Mouse (Mus musculus): ENCODE results near the gene Zc3h14. TPM values are rescaled to one million over a fixed set of nuclear protein-coding genes. Genes with fewer than 3 reads are reported as not detected.

Zc3h14 gene
- polyA plus RNA-seq, 1 experiment from 2014 or later, result 127 TPM

DNA sequence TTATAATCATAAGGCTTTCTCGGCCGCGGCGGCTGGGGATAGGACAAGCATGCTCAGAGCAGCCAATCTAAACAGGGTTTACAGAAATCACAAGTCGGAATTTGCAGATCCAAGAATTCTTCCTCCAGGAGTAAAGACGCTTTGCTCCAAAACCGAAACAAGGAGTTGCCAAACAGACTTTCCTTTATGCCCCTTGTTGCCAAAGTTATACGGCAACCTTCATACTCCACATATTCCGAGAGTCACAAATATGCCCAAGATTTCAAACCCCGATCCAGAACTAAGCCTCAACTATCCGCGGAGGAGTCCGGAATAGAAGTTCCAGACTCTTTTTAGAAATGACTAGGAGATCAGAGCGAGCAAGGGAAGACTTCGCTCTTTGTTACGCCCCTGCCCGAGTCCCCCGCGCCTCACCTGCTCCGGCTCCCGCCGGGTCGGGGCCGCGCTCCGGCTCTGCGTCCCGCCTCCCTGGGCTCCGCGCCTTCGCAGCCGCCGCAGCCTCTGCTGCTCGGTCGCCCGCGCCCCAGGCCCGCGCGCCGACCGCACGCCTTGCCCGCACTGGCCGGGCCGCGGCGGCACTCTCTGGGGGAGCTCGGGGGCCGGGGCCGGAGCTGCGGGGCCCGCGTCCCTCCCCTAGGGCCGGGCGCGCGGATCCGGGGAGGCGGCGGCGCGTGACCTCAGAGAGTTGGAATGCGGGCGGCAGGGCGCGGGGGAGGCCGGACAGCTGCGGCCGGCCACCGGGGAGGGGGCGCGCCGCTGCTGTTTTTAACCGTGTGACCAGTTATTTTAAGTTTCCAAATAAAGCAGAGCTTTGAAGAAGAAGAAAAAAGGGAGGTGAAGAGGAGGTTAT lies 9.6 kb upstream of the Zc3h14 start, which contains the start of gene Ptpn21:
Gene Ptpn21 (minus strand): TSS at position 455 of the 850 bp plus-strand sequence.
- DNase-seq (ENCODE audit: low read depth, low spot score), result no peak
- ChIA-PET CTCF (interaction anchor here (1.0 to 5.1 kb wide), 2 partner anchors 10 to 23 kb away, joined by 3 to 38 read pairs; partner anchors contain the start of gene Zc3h14), POLR2A (interaction anchor here (1.0 to 1.2 kb wide), 2 partner anchors 10 to 14 kb away, joined by 3 to 5 read pairs; no protein-coding TSS in a partner anchor)
- no peak for TF ChIP-seq CTCF (IDR thresholded peaks at IDR 0.05)
- no peaks in the 10 kb centered on the region for H3K27me3 ChIP-seq
- ATAC-seq, result peak; percentile 55
- in situ Hi-C loops (cut with MboI; ENCODE audit: low pct_unique_long_range_greater_than_20kb), result no loop called here

DNA sequence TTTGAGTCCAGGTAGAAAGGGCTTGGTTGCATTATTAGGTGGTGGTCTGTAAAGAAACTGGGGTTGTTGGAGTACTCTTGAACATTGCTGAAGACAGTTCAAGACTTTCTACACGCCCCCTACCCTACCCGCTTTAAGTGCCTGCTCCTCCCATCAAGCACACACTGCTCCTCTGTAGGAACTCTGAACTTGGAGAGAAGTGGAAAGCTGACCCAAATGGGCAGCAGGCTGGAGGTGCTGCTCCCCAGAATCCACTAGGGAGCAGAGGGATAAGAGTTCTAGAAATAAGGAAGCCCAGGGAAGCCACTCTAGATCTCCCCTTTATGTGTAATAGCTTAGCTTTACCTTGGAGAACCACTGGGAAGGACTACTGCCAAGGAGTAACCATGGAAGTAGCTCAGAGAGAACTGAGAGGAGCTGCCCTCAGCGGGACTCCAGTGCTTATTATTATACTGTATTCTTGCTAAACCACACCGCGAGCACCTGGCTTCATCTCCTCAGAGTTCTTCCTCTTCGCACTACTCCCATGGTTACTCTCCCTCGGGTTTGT lies 8.9 kb upstream of the Zc3h14 start:
- POLR2A ChIA-PET, result interaction anchor here (0.6 to 1.2 kb wide), 3 partner anchors 10 to 23 kb away, joined by 3 to 5 read pairs (median 3); no protein-coding TSS in a partner anchor
- no peak for TF ChIP-seq CTCF (IDR thresholded peaks at IDR 0.05)
- CTCF ChIA-PET, result interaction anchor here (1.5 to 5.1 kb wide), 2 partner anchors 9 to 63 kb away, joined by 3 to 38 read pairs; partner anchors contain the start of gene Zc3h14
- no peak for DNase-seq (ENCODE audit: low read depth, low spot score)
- peak; percentile 17 for ATAC-seq
- in situ Hi-C loops (cut with MboI; ENCODE audit: low pct_unique_long_range_greater_than_20kb), result no loop called here
- H3K27me3 ChIP-seq, result no peaks in the 10 kb centered on the region

DNA sequence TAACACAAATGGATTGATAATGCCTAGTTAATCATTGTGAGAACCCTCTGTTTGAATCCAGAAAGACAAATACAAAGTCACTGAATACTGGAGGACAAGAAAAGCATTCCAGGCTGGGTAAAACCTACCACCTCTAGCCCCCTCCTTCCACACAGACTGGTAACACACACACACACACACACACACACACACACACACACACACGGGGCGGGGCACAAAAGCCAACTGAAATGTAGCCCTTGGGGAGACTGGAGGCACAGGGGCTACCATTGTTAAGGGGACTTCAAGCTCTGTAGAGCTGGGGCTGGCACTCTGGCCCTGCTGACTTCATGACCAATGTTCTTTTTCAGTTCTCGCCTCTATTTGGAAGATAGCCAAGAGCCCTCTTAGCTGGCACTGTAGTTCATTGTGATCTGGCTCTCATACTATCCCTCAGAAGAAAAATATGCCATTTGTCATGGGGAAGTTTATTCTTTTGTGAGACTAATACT lies 5.7 kb upstream of the Zc3h14 start:
- H3K27me3 ChIP-seq, result no peaks in the 10 kb centered on the region
- no peak for TF ChIP-seq CTCF (IDR thresholded peaks at IDR 0.05)
- ATAC-seq (no peak), DNase-seq (ENCODE audit: low read depth, low spot score) (no peak)
- in situ Hi-C loops (cut with MboI; ENCODE audit: low pct_unique_long_range_greater_than_20kb), result no loop called here
- CTCF ChIA-PET, result no interaction called here
- POLR2A ChIA-PET, result no interaction called here

DNA sequence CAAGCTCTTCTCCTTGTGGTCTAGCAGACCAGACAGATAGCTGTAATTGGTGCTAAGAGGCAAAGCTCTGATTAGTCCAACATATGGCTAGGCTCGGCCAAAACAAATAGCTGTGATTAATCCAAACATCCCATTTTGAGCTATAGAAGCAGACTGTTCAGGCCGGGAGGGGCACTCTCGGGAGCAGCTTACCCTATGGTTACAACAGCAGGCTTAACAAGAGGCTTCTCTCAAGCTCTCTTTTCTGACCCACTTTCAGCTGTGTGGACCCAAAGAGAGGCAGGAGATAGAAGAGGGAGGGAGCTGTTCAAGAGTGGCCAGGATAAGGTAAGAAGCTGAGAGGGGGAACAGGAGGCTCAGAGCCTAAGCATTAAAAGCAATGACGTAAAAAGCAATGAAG lies 1.1 kb upstream of the Zc3h14 start:
- TF ChIP-seq CTCF (IDR thresholded peaks at IDR 0.05), result no peak
- in situ Hi-C loops (cut with MboI; ENCODE audit: low pct_unique_long_range_greater_than_20kb), result no loop called here
- DNase-seq (ENCODE audit: low read depth, low spot score) (no peak), ATAC-seq (no peak)
- POLR2A ChIA-PET, result no interaction called here
- CTCF ChIA-PET, result interaction anchor here (0.8 to 3.7 kb wide), 17 partner anchors 9 to 112 kb away, joined by 3 to 38 read pairs (median 4); partner anchors contain the start of gene Ptpn21
- H3K27me3 ChIP-seq, result no peaks in the 10 kb centered on the region

DNA sequence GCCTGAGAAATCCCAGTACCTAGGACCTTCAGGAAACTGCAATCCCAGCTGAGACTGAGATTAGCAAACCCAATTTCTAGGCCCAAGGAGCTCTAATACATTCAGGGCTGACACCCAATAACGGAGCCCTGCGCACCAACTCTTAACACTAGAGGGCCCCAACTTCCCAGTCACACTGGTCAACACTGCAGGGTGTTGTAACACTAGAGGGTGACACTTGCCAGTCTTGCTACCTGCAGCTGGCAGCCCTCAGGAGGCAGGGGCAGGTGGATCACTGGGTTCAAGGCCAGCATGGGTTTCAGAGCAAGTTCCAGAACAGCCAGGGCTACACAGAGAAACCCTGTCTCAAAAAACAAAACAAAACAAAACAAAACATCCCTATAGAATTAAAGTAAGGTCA lies 633 bp upstream of the Zc3h14 start:
- no peaks in the 10 kb centered on the region for H3K27me3 ChIP-seq
- peak; percentile 75 for TF ChIP-seq CTCF (IDR thresholded peaks at IDR 0.05)
- ChIA-PET CTCF (interaction anchor here (0.8 to 3.7 kb wide), 17 partner anchors 9 to 112 kb away, joined by 3 to 38 read pairs (median 4); partner anchors contain the start of gene Ptpn21), POLR2A (no interaction called here)
- DNase-seq (ENCODE audit: low read depth, low spot score) (no peak), ATAC-seq (peak; percentile 80)
- in situ Hi-C loops (cut with MboI; ENCODE audit: low pct_unique_long_range_greater_than_20kb), result no loop called here

DNA sequence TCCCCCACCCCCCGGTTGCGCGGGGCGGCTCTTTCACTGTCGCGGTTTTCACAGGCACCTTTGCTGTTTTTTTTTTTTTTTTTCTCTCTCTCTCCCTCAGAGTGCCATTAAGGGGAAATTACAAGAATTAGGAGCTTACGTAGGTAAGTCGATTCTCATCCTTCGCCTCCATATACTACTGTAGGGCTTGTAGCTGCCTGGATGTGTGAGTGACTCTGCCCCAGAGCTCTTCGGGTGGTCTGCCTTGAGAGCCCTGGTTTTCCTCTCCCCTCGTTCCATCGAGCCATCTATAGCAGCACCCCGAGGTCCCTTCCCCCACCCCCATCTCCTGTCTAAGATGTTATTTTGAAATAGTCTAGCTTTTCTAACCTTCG lies 603 bp downstream of the Zc3h14 start:
- in situ Hi-C loops (cut with MboI; ENCODE audit: low pct_unique_long_range_greater_than_20kb), result no loop called here
- no peak for TF ChIP-seq CTCF (IDR thresholded peaks at IDR 0.05)
- DNase-seq (ENCODE audit: low read depth, low spot score), result no peak
- CTCF ChIA-PET, result interaction anchor here (0.8 to 3.7 kb wide), 6 partner anchors 11 to 72 kb away, joined by 3 to 38 read pairs (median 4); partner anchors contain the start of gene Ptpn21
- peak; percentile 27 for ATAC-seq
- POLR2A ChIA-PET, result interaction anchor here (0.5 to 1.2 kb wide), 5 partner anchors 9 to 380 kb away, joined by 3 to 6 read pairs (median 5); partner anchors contain the start of gene Ptpn21
- H3K27me3 ChIP-seq, result no peaks in the 10 kb centered on the region

DNA sequence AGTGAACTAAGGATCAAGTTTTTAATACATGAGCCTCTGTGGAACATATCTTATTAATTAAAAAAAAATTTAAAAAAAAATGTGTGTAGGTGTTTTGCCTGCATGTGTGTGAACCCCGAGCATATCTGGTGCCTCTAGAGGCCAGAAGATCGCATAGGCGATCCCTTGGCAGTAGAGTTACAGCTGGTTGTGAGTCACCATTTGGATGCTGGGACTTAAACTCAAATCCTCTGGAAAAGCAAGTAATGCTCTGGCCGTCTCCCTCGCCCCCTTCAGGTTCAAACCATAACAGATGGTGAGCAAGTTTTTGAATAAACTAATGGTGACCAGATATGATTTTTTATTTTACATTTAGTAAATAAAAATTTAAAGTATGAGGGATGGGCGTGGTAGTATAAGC lies 10.9 kb downstream of the Zc3h14 start:
- ChIA-PET CTCF (no interaction called here), POLR2A (no interaction called here)
- no peaks in the 10 kb centered on the region for H3K27me3 ChIP-seq
- peak; percentile 44 for TF ChIP-seq CTCF (IDR thresholded peaks at IDR 0.05)
- in situ Hi-C loops (cut with MboI; ENCODE audit: low pct_unique_long_range_greater_than_20kb), result no loop called here
- no peak for ATAC-seq
- no peak for DNase-seq (ENCODE audit: low read depth, low spot score)

DNA sequence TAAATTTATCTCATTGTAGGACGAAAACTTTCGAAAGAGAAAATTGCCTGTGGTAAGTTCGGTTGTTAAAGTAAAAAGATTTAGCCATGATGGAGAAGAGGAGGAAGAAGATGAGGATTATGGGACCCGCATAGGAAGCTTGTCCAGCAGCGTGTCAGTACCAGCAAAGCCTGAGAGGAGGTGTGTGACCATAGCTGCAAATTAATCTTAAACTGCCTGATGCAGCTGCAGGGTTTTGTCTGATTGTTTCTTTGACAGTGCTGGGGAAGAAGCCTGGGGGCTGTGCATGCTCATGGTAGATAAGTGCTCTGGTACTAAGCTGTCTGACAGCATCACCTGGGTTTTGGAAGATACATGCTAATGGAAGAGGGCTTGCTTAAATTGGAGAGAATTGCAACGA lies 12.9 kb downstream of the Zc3h14 start:
- no peak for ATAC-seq
- no peak for TF ChIP-seq CTCF (IDR thresholded peaks at IDR 0.05)
- ChIA-PET CTCF (interaction anchor here (1.0 to 2.5 kb wide), 4 partner anchors 9 to 17 kb away, joined by 3 to 6 read pairs (median 4); no protein-coding TSS in a partner anchor), POLR2A (no interaction called here)
- no peaks in the 10 kb centered on the region for H3K27me3 ChIP-seq
- in situ Hi-C loops (cut with MboI; ENCODE audit: low pct_unique_long_range_greater_than_20kb), result no loop called here
- no peak for DNase-seq (ENCODE audit: low read depth, low spot score)

DNA sequence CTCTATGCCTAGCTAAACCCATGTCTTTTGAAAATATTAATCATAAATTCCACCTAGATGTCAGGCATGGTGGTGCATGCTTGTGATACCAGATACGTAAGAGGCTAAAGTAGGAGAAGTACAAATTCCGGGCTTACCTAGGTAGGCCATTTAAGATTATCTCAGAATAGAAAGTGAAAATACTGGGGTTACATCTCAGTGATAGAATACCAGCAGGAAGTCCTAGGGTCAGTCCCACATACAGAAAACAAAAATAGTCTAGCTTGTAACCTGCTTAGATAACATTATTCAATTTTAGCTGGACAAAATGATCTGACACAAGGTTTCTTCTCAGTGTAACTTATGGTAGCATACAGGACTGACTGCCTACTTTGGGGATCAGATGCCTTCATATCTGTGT lies 19.5 kb downstream of the Zc3h14 start:
- in situ Hi-C loops (cut with MboI; ENCODE audit: low pct_unique_long_range_greater_than_20kb), result no loop called here
- ChIA-PET CTCF (no interaction called here), POLR2A (no interaction called here)
- no peak for TF ChIP-seq CTCF (IDR thresholded peaks at IDR 0.05)
- no peak for ATAC-seq
- no peaks in the 10 kb centered on the region for H3K27me3 ChIP-seq
- no peak for DNase-seq (ENCODE audit: low read depth, low spot score)

DNA sequence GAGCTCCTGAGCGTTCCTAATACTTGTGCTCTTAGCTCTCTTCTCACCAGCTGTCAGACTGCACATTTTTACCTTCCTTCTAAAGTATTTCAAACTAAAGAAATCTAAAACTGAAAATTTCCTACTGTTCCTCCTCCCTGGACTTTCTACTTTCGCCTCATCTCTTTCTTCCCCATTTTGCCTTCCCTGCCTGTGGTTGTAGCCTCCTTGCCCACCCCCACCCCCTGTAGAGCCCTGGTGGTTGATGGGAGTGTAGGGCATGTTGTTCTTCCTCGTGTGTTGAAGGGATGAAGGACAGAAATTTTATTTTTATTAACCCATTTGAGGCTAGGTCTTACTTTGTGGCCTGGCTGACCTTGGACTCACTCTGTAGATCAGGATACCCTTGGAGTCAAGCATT lies 30.7 kb downstream of the Zc3h14 start:
- ChIA-PET POLR2A (no interaction called here), CTCF (no interaction called here)
- no peak for TF ChIP-seq CTCF (IDR thresholded peaks at IDR 0.05)
- H3K27me3 ChIP-seq, result no peaks in the 10 kb centered on the region
- ATAC-seq (no peak), DNase-seq (ENCODE audit: low read depth, low spot score) (no peak)
- in situ Hi-C loops (cut with MboI; ENCODE audit: low pct_unique_long_range_greater_than_20kb), result no loop called here

Measured in Patski (cell line).